Mouse (Mus musculus): ENCODE measurements around the gene Rplp2. TPM values are rescaled to one million over a fixed set of nuclear protein-coding genes. Genes with fewer than 3 reads are reported as not detected.
"Not testable (repeated sequence)": the region's sequence is repeated elsewhere in the genome, so short reads cannot be mapped to it uniquely, and the experiment has no call there.

Rplp2 gene
- polyA plus RNA-seq, 1 experiment from 2014 or later = 941 TPM

DNA sequence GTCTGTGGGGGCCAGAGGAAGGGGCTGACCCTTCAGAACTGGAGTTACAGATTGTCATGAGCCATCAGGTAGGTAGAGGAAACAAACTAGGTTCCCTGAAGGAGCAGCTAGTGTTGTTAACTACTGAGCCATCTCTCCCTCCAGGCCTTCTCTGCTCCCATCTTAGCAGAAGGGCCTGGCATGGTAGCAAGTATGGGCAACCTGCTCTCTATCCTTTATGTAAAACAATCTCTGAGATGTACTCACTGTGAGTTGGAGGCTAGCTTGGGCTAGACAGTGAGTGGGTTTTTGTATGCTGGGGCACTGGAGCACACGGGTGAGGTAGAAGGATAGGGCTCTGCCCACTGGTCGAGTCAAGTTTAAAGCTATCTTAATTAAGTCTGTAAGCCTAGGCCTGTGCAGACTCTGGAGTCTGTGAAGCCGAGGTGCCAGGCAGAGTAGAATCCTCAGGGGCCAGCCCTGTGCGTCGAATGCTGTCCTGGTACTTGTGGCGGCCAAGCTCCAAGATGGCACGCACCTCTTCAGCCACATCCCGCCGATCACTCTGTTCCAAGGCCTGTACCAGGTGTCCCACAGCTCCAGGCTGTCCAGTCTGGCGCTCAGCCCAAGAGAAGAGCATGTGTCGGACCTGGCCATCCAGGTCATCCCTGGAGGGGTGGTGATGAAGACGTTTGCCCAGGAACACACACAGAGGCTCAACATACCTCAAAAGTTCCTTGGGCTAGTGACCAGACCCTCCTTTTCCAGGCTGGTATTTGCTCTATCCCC lies 8.8 kb upstream of the Rplp2 start:
- Histone ChIP-seq H3K9me3 (replicated peaks) (no peaks in the 10 kb centered on the region), H3K27me3 (replicated peaks) (no peaks in the 10 kb centered on the region), H3K4me2 (no peak overlapping the region), H3K9ac (no peak overlapping the region), H3K36me3 (peaks cover 39% of the 10 kb centered on the region), H3K4me3 (no peak overlapping the region), H3K4me1 (replicated peaks) (peaks cover 70% of the 10 kb centered on the region), H3K27ac (ENCODE audit: poor library complexity, severe bottlenecking) (no peak overlapping the region)
- WGBS = 89% methylated on average over 12 of the region's 12 CpGs
- ATAC-seq (ENCODE audit: insufficient number of reproducible peaks, low FRiP score) = no peak

DNA sequence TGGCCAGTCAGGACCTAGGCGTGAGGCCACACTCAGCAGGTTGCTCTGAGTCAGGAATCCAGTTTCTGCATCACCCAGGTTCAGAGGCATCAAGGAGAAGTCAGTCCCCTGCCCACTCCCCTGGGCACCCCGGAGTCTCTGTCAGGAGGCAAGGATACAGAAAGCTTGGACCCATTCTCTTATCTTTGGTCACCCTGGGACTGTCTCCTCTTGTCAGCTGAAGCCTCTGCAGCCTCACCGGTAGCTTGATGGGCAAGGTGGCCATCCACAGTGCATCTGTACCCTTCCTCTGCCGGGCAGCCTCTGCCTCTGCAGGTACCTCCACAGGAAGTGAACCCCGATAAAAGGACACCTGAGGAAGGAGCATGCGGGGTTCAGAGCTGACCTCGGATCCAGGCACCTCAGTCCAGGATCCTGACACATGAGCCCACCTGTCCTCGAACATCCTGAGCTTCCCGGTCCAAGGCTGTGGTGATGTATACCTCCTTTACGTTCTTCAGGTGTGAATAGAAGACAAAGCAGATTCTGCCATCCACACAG lies 8.0 kb upstream of the Rplp2 start:
- ATAC-seq (ENCODE audit: insufficient number of reproducible peaks, low FRiP score) = no peak
- H3K36me3 ChIP-seq = peaks cover 32% of the 10 kb centered on the region
- no peak overlapping the region for H3K4me2 ChIP-seq
- WGBS = 89% methylated on average over 10 of the region's 10 CpGs
- no peak overlapping the region for H3K4me3 ChIP-seq
- no peak overlapping the region for H3K27ac ChIP-seq (ENCODE audit: poor library complexity, severe bottlenecking)
- no peaks in the 10 kb centered on the region for H3K9me3 ChIP-seq (replicated peaks)
- no peak overlapping the region for H3K9ac ChIP-seq
- no peaks in the 10 kb centered on the region for H3K27me3 ChIP-seq (replicated peaks)
- peaks cover 66% of the 10 kb centered on the region for H3K4me1 ChIP-seq (replicated peaks)

DNA sequence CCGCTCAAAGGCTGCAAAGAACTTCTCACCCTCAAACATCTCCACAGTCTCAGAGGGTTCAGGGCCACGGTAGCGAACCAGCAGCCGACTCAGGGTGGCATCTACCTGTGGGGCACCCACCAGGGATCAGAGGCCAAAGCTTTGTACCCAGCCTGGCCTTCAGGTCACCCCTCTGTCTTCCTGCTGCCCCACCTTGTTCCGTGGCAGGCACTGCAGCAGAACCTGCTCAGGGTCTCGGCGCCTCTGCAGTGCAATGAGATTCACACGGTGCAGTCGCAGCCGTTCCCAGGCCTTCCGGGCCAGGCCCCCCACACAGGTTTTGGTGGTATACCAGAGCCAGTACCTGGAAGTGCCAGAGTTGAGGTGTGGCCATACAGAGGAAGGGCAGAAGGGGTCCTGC lies 7.4 kb upstream of the Rplp2 start:
- 94% methylated on average over 11 of the region's 11 CpGs for WGBS
- no peak overlapping the region for H3K4me3 ChIP-seq
- no peaks in the 10 kb centered on the region for H3K9me3 ChIP-seq (replicated peaks)

DNA sequence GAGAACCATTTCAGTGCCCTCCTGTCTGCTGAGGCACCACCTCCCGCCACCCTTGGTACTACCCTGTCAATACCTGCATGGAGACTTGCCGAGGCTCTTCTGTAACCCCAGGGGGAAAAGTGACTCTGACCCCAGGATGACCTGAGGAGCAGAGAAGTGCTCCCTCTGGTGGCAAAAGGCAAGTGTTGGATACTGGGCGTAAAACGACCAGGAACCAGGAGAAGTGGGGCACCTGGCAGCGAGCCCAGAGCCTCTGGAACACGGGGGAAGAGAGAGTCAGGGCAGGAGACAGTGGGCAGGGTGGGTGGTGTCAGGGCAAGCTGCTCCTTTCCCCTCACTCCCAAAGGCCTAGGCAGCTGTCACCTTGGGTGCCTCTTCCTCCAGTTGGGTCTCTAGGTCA lies 6.6 kb upstream of the Rplp2 start:
- Histone ChIP-seq H3K4me3 (no peak overlapping the region), H3K9ac (no peak overlapping the region), H3K4me2 (0 out of 2 replicates have a peak overlapping the region, but pooled peaks have one; percentile 1), H3K27me3 (replicated peaks) (no peaks in the 10 kb centered on the region), H3K27ac (ENCODE audit: poor library complexity, severe bottlenecking) (no peak overlapping the region), H3K36me3 (peaks cover 32% of the 10 kb centered on the region), H3K9me3 (replicated peaks) (no peaks in the 10 kb centered on the region), H3K4me1 (replicated peaks) (peaks cover 54% of the 10 kb centered on the region)
- no peak for ATAC-seq (ENCODE audit: insufficient number of reproducible peaks, low FRiP score)
- 26% methylated on average over 6 of the region's 6 CpGs for WGBS

More for the DNA sequence above, 7.4 kb upstream of the Rplp2 start:
- no peak overlapping the region for H3K27ac ChIP-seq (ENCODE audit: poor library complexity, severe bottlenecking)
- no peaks in the 10 kb centered on the region for H3K27me3 ChIP-seq (replicated peaks)
- H3K9ac ChIP-seq = 0 out of 2 replicates have a peak overlapping the region, but pooled peaks have one; percentile 5
- no peak for ATAC-seq (ENCODE audit: insufficient number of reproducible peaks, low FRiP score)
- peaks cover 32% of the 10 kb centered on the region for H3K36me3 ChIP-seq
- no peak overlapping the region for H3K4me2 ChIP-seq
- H3K4me1 ChIP-seq (replicated peaks) = peaks cover 62% of the 10 kb centered on the region

DNA sequence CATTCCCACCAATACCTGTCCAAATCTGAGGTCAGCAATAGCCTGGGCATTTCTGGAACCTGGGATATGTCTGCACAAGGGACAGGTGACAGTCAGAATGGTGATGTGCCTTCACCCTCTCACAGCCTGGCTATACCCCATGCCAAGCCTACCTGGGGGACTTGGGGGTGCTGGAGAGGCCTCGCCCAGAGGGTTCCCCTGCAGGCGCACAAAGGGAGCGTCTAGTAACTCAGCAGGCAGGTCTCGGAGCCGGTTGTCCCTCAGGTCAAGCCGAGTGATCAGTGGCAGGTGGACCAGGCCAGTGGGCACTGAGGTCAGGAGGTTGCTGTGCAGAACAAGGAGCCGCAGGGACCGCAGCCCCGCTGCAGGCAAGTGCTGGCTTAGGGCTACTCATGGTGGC lies 5.7 kb upstream of the Rplp2 start:
- H3K4me3 ChIP-seq = no peak overlapping the region
- H3K9me3 ChIP-seq (replicated peaks) = no peaks in the 10 kb centered on the region
- no peaks in the 10 kb centered on the region for H3K27me3 ChIP-seq (replicated peaks)
- no peak for ATAC-seq (ENCODE audit: insufficient number of reproducible peaks, low FRiP score)
- WGBS = 90% methylated on average over 9 of the region's 9 CpGs
- H3K27ac ChIP-seq (ENCODE audit: poor library complexity, severe bottlenecking) = no peak overlapping the region
- peaks cover 32% of the 10 kb centered on the region for H3K36me3 ChIP-seq
- 0 out of 2 replicates have a peak overlapping the region, but pooled peaks have one; percentile 72 for H3K9ac ChIP-seq
- peaks cover 45% of the 10 kb centered on the region for H3K4me1 ChIP-seq (replicated peaks)
- 0 out of 2 replicates have a peak overlapping the region, but pooled peaks have one; percentile 89 for H3K4me2 ChIP-seq

DNA sequence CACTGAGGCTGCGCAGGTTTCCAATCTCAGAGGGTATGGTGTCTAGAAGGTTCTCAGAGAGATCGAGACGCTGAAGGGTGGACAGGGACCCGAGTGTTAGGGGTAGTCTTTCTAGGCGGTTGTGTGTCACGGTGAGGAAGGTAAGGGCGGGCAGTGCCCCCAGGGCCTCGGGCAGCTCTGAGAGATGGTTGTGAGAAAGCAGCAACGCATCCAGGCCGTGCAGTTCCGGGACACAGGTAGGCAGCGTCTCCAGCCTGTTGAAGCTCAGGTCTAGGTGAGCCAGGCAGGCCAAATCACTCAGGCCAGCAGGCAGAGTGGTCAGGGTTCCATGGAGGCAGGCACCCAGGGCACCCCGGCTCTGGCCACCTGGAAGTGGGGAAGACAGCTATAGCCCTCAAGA lies 5.0 kb upstream of the Rplp2 start:
- peak overlapping the region; percentile 72 for H3K9ac ChIP-seq
- H3K4me3 ChIP-seq = peak overlapping the region; percentile 51; the same call in 1 of the 2 replicates
- H3K27ac ChIP-seq (ENCODE audit: poor library complexity, severe bottlenecking) = no peak overlapping the region

DNA sequence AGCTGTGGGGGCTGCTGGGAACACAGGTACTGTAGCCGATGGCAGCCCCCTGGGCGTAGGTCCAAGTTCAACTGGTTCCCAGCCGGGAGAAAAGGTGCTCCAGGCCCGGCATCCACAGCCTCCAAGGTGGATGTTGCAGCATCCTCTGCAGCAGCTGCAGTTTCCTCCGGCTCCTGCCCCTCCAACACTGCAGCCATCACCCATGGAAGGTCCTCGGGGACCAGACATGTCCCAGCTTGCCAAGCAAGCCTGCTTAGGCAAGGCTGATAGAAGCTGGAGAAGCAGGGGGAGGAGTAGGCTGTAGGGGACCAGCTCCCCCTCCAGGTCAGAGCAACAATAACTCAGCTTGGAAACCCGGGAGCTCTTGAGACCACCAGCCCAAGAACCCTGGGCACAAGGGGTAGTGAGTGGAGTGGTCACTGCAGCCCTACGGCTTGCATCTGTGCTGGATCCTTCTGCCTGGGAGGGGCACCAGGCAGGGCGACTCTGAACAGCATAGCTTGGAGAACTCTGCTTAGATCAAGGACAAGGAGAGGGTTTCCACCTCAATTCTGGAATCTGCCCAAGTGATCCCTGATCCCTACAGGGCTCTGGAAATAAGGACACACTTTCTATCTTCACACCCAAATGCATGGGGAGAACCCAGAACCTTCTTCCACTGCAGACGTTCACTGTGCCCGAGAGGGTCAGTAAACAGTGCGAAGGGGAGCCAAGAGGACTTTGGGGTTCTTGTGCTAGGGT lies 3.9 kb upstream of the Rplp2 start:
- Histone ChIP-seq H3K27me3 (replicated peaks) (no peaks in the 10 kb centered on the region), H3K4me1 (replicated peaks) (peaks cover 41% of the 10 kb centered on the region), H3K36me3 (peaks cover 30% of the 10 kb centered on the region), H3K4me3 (peak overlapping the region; percentile 51), H3K27ac (ENCODE audit: poor library complexity, severe bottlenecking) (peak overlapping the region; percentile 24), H3K9me3 (replicated peaks) (no peaks in the 10 kb centered on the region), H3K9ac (peak overlapping the region; percentile 72), H3K4me2 (peak overlapping the region; percentile 89)
- ATAC-seq (ENCODE audit: insufficient number of reproducible peaks, low FRiP score) = no peak
- WGBS = 25% methylated on average over 12 of the region's 12 CpGs

More for the DNA sequence above, 5.0 kb upstream of the Rplp2 start:
- Histone ChIP-seq H3K4me1 (replicated peaks) (peaks cover 38% of the 10 kb centered on the region), H3K9me3 (replicated peaks) (no peaks in the 10 kb centered on the region), H3K27me3 (replicated peaks) (no peaks in the 10 kb centered on the region), H3K36me3 (peaks cover 32% of the 10 kb centered on the region), H3K4me2 (peak overlapping the region; percentile 89)
- 89% methylated on average over 13 of the region's 13 CpGs for WGBS
- ATAC-seq (ENCODE audit: insufficient number of reproducible peaks, low FRiP score) = no peak

DNA sequence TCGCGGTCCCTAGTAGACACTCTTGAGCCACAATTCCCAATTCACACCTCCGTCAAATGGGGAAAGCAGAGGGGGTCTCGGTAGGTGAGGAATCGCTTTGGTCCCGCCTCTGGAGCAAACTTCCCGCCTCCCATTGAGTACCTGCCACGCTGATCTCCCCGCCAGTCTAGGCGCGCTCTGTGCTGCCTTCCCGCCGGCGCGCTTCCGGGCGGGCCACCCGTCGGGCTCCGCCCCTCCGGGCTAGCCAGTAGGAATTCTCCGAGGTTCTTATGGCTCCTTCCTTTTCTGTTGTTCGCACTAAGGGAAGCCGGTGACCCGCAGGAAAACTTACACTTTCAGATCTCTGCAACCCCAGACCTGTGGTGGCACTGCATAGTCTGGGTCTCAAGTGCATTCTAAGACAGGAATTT lies 3.3 kb upstream of the Rplp2 start, which contains the start of gene Pidd1:
Gene Pidd1, minus strand, starts transcription at position 198 of the 410 bp plus-strand sequence.
- H3K9ac ChIP-seq = peak within 1 kb of the TSS; percentile 72
- no peaks in the 10 kb centered on the region for H3K27me3 ChIP-seq (replicated peaks)
- peak within 1 kb of the TSS; percentile 51 for H3K4me3 ChIP-seq
- H3K4me1 ChIP-seq (replicated peaks) = peaks cover 47% of the 10 kb centered on the region
- H3K27ac ChIP-seq (ENCODE audit: poor library complexity, severe bottlenecking) = peak within 1 kb of the TSS; percentile 24
- peak within 1 kb of the TSS; percentile 89 for H3K4me2 ChIP-seq
- WGBS = under 1% methylated on average over 25 of the region's 25 CpGs
- ATAC-seq (ENCODE audit: insufficient number of reproducible peaks, low FRiP score) = peak; percentile 64
- H3K9me3 ChIP-seq (replicated peaks) = no peaks in the 10 kb centered on the region
- peaks cover 29% of the 10 kb centered on the region for H3K36me3 ChIP-seq

DNA sequence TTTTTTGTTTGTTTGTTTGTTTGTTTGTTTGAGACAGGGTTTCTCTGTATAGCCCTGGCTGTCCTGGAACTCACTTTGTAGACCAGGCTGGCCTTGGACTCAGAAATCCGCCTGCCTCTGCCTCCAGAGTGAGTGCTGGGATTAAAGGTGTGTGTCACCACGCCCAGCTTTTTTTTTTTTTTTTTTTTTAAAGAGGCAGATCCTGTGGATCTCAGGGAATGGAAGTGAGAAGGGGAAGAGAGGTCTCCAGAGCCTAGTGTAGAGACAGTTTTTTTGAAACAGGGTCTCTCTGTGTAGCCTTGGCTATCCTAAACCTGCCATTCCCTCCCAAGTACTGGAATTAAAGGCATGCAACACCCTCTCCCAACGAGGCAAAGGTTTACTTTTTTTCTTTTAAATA lies 796 bp upstream of the Rplp2 start:
- 81% methylated on average over 3 of the region's 3 CpGs for WGBS
- H3K9me3 ChIP-seq (replicated peaks); H3K9ac ChIP-seq; H3K27ac ChIP-seq (ENCODE audit: poor library complexity, severe bottlenecking); H3K27me3 ChIP-seq (replicated peaks); ATAC-seq (ENCODE audit: insufficient number of reproducible peaks, low FRiP score); H3K4me3 ChIP-seq: not testable (repeated sequence)
- H3K4me1 ChIP-seq (replicated peaks) = peaks cover 36% of the 10 kb centered on the region
- H3K4me2 ChIP-seq = peak overlapping the region; percentile 75; the same call in 1 of the 2 replicates
- peaks cover 34% of the 10 kb centered on the region for H3K36me3 ChIP-seq

DNA sequence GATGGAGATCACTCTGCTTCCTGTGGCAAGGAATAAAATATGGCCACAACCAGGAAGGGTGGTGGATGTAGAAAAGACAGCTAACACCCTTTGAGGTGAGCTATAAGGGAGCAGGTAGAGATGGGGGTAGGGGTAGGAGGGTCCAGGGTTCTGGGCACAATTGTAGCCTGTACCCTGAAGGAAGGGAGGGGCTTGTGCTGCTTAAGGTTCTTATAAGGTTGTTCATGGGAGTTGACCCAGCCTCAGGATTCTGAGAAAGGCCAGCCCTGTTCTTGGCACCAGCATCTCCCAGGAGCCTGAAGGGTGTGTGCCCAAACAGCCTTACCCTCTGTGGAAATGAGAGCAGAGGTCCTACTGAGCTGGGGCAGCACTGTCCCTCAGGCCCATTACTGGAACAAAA lies 4.8 kb downstream of the Rplp2 start:
- Histone ChIP-seq H3K27ac (ENCODE audit: poor library complexity, severe bottlenecking) (no peak overlapping the region), H3K9ac (no peak overlapping the region), H3K4me3 (no peak overlapping the region), H3K4me1 (replicated peaks) (peaks cover 29% of the 10 kb centered on the region), H3K9me3 (replicated peaks) (no peaks in the 10 kb centered on the region), H3K36me3 (peaks cover 40% of the 10 kb centered on the region), H3K27me3 (replicated peaks) (no peaks in the 10 kb centered on the region), H3K4me2 (no peak overlapping the region)
- ATAC-seq (ENCODE audit: insufficient number of reproducible peaks, low FRiP score) = no peak

DNA sequence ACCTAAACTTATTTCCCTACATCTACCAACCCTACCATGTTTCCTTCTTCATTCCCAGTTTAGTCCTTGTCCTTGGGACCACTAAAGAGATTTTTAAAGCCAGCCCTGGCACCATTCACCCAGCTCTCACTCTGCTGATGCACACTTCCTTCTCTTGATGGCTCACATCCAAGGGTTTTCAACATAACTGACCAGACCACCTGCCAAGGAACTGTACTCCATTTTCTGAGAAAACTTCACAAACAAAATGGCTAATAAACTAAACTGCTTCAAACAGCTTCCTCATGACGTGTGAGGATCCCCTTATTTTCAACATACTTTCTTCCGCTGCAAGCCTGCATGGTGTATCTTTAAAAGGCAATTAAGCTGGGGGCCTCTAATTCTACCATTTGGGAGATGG lies 6.5 kb downstream of the Rplp2 start:
- H3K4me2 ChIP-seq = no peak overlapping the region
- peaks cover 42% of the 10 kb centered on the region for H3K36me3 ChIP-seq
- WGBS = 82% methylated on average over 2 of the region's 2 CpGs

More for the DNA sequence above, 6.5 kb downstream of the Rplp2 start:
- Histone ChIP-seq H3K4me1 (replicated peaks) (peaks cover 22% of the 10 kb centered on the region), H3K27me3 (replicated peaks) (no peaks in the 10 kb centered on the region), H3K27ac (ENCODE audit: poor library complexity, severe bottlenecking) (no peak overlapping the region), H3K9ac (no peak overlapping the region), H3K4me3 (no peak overlapping the region), H3K9me3 (replicated peaks) (no peaks in the 10 kb centered on the region)
- no peak for ATAC-seq (ENCODE audit: insufficient number of reproducible peaks, low FRiP score)

All from heart, embryonic 12.5 days (tissue).